15 mouse cellular contexts compared by ENCODE assay signal in genomic region chr10:25253474-25253873, GRCm38 (mm10). TPM values are rescaled to one million over a fixed set of nuclear protein-coding genes. Genes with fewer than 3 reads are reported as not detected.
DNase-seq lines count a peak whose midpoint lies in the region; ATAC-seq and TF ChIP-seq lines count a peak whose summit lies in the region.
"Had no signal": no experiment of that assay in that cellular context is flagged by ENCODE, and none has a peak within 500 bp of the region (broad histone marks: within the 10 kb centered on the region; RNA-seq: fewer than 3 reads in every experiment).

No protein-coding gene starts in this region.

- H3K4me3 ChIP-seq in liver, embryonic 14.5 days (ENCODE audit: insufficient read depth in 1 of 2, low read depth in 2 of 2, low read length in 2 of 2) = peak overlapping the region in 1 of 2 experiments; percentile 28; a peak in 2 of 4 replicates
- no peak overlapping the region for H3K4me3 ChIP-seq in kidney, embryonic 14.5 days (ENCODE audit: low read length)
- H3K4me3 ChIP-seq: embryonic facial prominence, embryonic 15.5 days; forebrain, embryonic 15.5 days; hindbrain, embryonic 10.5 days; midbrain, embryonic 15.5 days had no signal

- H3K9me3 ChIP-seq in liver, embryonic 14.5 days (ENCODE audit: control insufficient read depth, low read length) = no peaks in the 10 kb centered on the region
- no peaks in the 10 kb centered on the region for H3K9me3 ChIP-seq in kidney, embryonic 14.5 days (ENCODE audit: control insufficient read depth, low read length)
- H3K9me3 ChIP-seq: embryonic facial prominence, embryonic 15.5 days; forebrain, embryonic 15.5 days; hindbrain, embryonic 10.5 days; midbrain, embryonic 15.5 days had no signal

- H3K36me3 ChIP-seq in liver, embryonic 14.5 days (replicated peaks; ENCODE audit: control insufficient read depth, insufficient read depth, low read depth) = no peaks in the 10 kb centered on the region
- no peaks in the 10 kb centered on the region for H3K36me3 ChIP-seq in kidney, embryonic 14.5 days (ENCODE audit: control insufficient read depth, insufficient read depth, low read length)
- H3K36me3 ChIP-seq: embryonic facial prominence, embryonic 15.5 days; forebrain, embryonic 15.5 days; hindbrain, embryonic 10.5 days; midbrain, embryonic 15.5 days had no signal

- DNase-seq in spleen, adult 12 weeks (ENCODE audit: low spot score) = peak; percentile 17
- DNase-seq in spleen, postnatal 14 days (ENCODE audit: low spot score in 2 of 2) = no peak
- peak; percentile 69 to 80 (median 78) for DNase-seq in liver, embryonic 14.5 days (ENCODE audit: low read depth in 3 of 3, low spot score in 3 of 3)
- no peak for DNase-seq in cerebellum, postnatal 36 days
- DNase-seq in right cerebral cortex, postnatal 4 days = no peak
- DNase-seq: adrenal gland, postnatal 36 days; cerebellum, adult 11 months; kidney, postnatal 10 days; lung, postnatal 36 days had no signal

- no peaks in the 10 kb centered on the region for H3K27me3 ChIP-seq in liver, embryonic 14.5 days (ENCODE audit: control insufficient read depth, insufficient read depth, low read length)
- no peaks in the 10 kb centered on the region for H3K27me3 ChIP-seq in kidney, embryonic 14.5 days (ENCODE audit: control insufficient read depth, insufficient read depth, low read length)
- H3K27me3 ChIP-seq: embryonic facial prominence, embryonic 15.5 days; forebrain, embryonic 15.5 days; midbrain, embryonic 15.5 days had no signal

- peak overlapping the region; percentile 90 for H3K27ac ChIP-seq in liver, embryonic 14.5 days
- H3K27ac ChIP-seq in kidney, embryonic 14.5 days (ENCODE audit: low read depth, low read length) = no peak overlapping the region
- H3K27ac ChIP-seq: embryonic facial prominence, embryonic 15.5 days; forebrain, embryonic 15.5 days; hindbrain, embryonic 10.5 days; midbrain, embryonic 15.5 days had no signal

- WGBS in liver, embryonic 14.5 days (ENCODE audit: insufficient replicate concordance) = 38% methylated on average over 2 of the region's 2 CpGs
- 88% methylated on average over 2 of the region's 2 CpGs for WGBS in kidney, embryonic 14.5 days

- TF ChIP-seq CTCF in liver, embryonic 14.5 days (IDR thresholded peaks at IDR 0.05; ENCODE audit: low read depth) = no peak

- peak; percentile 93 for TF ChIP-seq EP300 in liver, embryonic 14.5 days (IDR thresholded peaks at IDR 0.05; ENCODE audit: low read depth)

- H3K4me1 ChIP-seq in liver, embryonic 14.5 days (replicated peaks; ENCODE audit: control insufficient read depth in 2 of 2, insufficient read depth in 2 of 2, low read length in 1 of 2) = peaks cover 34 to 43% of the 10 kb centered on the region in 2 experiments
- 0 out of 2 replicates have a peak, but pooled peaks cover 3% of the 10 kb centered on the region for H3K4me1 ChIP-seq in kidney, embryonic 14.5 days (ENCODE audit: control insufficient read depth, insufficient read depth, low read length)
- H3K4me1 ChIP-seq: embryonic facial prominence, embryonic 15.5 days; forebrain, embryonic 15.5 days; hindbrain, embryonic 10.5 days; midbrain, embryonic 15.5 days had no signal

- peak; percentile 93 for ATAC-seq in erythroblast, adult 5-6 weeks (replicated peaks; ENCODE audit: low FRiP score, poor library complexity, severe bottlenecking)
- peak; percentile 99 for ATAC-seq in liver, embryonic 14.5 days (ENCODE audit: insufficient read depth)
- no peak for ATAC-seq in kidney, embryonic 14.5 days (ENCODE audit: low FRiP score, low TSS enrichment)
- ATAC-seq: forebrain, embryonic 15.5 days; midbrain, embryonic 15.5 days had no signal

- H3K4me2 ChIP-seq in liver, embryonic 14.5 days (ENCODE audit: low read depth) = peak overlapping the region; percentile 78
- H3K4me2 ChIP-seq in kidney, embryonic 14.5 days (replicated peaks; ENCODE audit: low read depth, low read length) = no peak overlapping the region
- H3K4me2 ChIP-seq: embryonic facial prominence, embryonic 15.5 days; forebrain, embryonic 15.5 days; midbrain, embryonic 15.5 days had no signal

- H3K9ac ChIP-seq in liver, embryonic 14.5 days (replicated peaks) = peak overlapping the region; percentile 44
- H3K9ac ChIP-seq in kidney, embryonic 14.5 days (ENCODE audit: low read depth, low read length) = no peak overlapping the region
- H3K9ac ChIP-seq: embryonic facial prominence, embryonic 15.5 days; forebrain, embryonic 15.5 days; midbrain, embryonic 15.5 days had no signal

RNA-seq across cellular contexts. Expression of gene Akap7, which starts 54.2 kb away (rescaled TPM):
- total RNA-seq in erythroblast, adult 5-6 weeks (2015; ENCODE audit: low replicate concordance) = 162 and 177 TPM in 2 replicates
- 292 and 295 TPM in 2 replicates for total RNA-seq in erythroblast, adult 5-6 weeks (2017; ENCODE audit: low replicate concordance)
- 6.5 and 14.3 TPM in 2 replicates for polyA plus RNA-seq in liver, embryonic 14.5 days (2012; rRNA removed)
- polyA plus RNA-seq in liver, embryonic 14.5 days (2014; fragmentation: Nextera tagmentation; extraction: Ambion mirVana) = 26.8 and 33.4 TPM in 2 replicates
- 27.0 and 30.3 TPM in 2 replicates for polyA plus RNA-seq in kidney, embryonic 14.5 days (2014; fragmentation: Nextera tagmentation; extraction: Ambion mirVana)

Comparison
In these comparisons a context has a peak if more than half of its experiments do, and no peak if none do; other contexts are left out.
1. DNase-seq: peak in spleen, adult 12 weeks (single experiment) and liver, embryonic 14.5 days (3 of 3); none in spleen, postnatal 14 days (0 of 2), cerebellum, postnatal 36 days (0 of 2) and right cerebral cortex, postnatal 4 days (single experiment).